Mouse (Mus musculus) heart, adult 2 months (tissue): ENCODE measurements around the gene Atg9a. TPM values are rescaled to one million over a fixed set of nuclear protein-coding genes. Genes with fewer than 3 reads are reported as not detected.
"Not testable (repeated sequence)": the region's sequence is repeated elsewhere in the genome, so short reads cannot be mapped to it uniquely, and the experiment has no call there.

Source experiments
- DNase-seq, 2 experiments: peaks; one replicate each; pipeline ENCODE4 v3.0.0; 2021
- H3K27ac ChIP-seq: fragments of 200-600 bp; 2 replicates; pipeline ENCODE4 v1.8.1; 2022
- H3K27me3 ChIP-seq: fragments of 200-500 bp; 2 replicates; pipeline ENCODE4 v1.6.1; 2012; ENCODE audit warnings: mild to moderate bottlenecking, low read length, inconsistent platforms, mixed read lengths; ENCODE audit not compliant: control insufficient read depth, insufficient read depth
- H3K36me3 ChIP-seq: fragments of 200-500 bp; 2 replicates; pipeline ENCODE4 v1.6.1; 2012; ENCODE audit warnings: low read length, inconsistent platforms; ENCODE audit not compliant: control insufficient read depth, insufficient read depth
- H3K4me1 ChIP-seq: fragments of 200-500 bp; 2 replicates; pipeline ENCODE4 v1.6.1; 2011; ENCODE audit warnings: low read length; ENCODE audit not compliant: control insufficient read depth, insufficient read depth
- H3K4me3 ChIP-seq: fragments of 200-600 bp; 2 replicates; pipeline ENCODE4 v1.8.1; 2022
- H3K79me2 ChIP-seq: fragments of 200-500 bp; replicated peaks from 2 replicates; pipeline ENCODE4 v1.6.1; 2012; ENCODE audit warnings: mild to moderate bottlenecking, inconsistent platforms, low read length, moderate library complexity, mixed read lengths; ENCODE audit not compliant: control insufficient read depth, insufficient read depth
- H3K9ac ChIP-seq: fragments of 200-500 bp; 2 replicates; pipeline ENCODE4 v1.6.1; 2012; ENCODE audit warnings: low read depth, mild to moderate bottlenecking, control low read depth, inconsistent platforms, low read length, mixed read lengths
- CTCF ChIP-seq: fragments of 200-600 bp; IDR thresholded peaks from 2 replicates; pipeline ENCODE4 v1.8.1; 2022; ENCODE audit warnings: antibody characterized with exemption, mild to moderate bottlenecking, moderate library complexity
- EP300 ChIP-seq: fragments of 200-500 bp; IDR thresholded peaks from 2 replicates; pipeline ENCODE4 v1.6.1; 2011; ENCODE audit warnings: low read depth, low read length, control low read depth; ENCODE audit not compliant: insufficient read depth
- POLR2A ChIP-seq: fragments of 200-500 bp; IDR thresholded peaks from 2 replicates; pipeline ENCODE4 v1.6.1; 2011; ENCODE audit warnings: mild to moderate bottlenecking, low read depth, low read length, control low read depth; ENCODE audit not compliant: insufficient read depth
- WGBS: fragments of 180-500 bp; shearing (Covaris S2); methylation state at CpG from one replicate; pipeline ENCODE4 v1.1.7; 2018; 5-methylcytosine and 5-hydroxymethylcytosine counted together
- intact Hi-C: fragments of 180-260 bp; cut with DNase I; formaldehyde crosslinking; loops from one replicate; pipeline ENCODE4 v1.15.1; 2025
- long read RNA-seq: library from polyadenylated mRNA; stranded (forward); transcript quantifications from one replicate; pipeline ENCODE4 v2.0.0, GENCODE M21; 2021
- polyA plus RNA-seq: library from polyadenylated mRNA; depleted of rRNA; stranded (reverse); fragments of >200 nt; gene quantifications from 2 replicates; pipeline ENCODE4 v1.2.3, GENCODE M21; 2012; rRNA removed
- total RNA-seq, 2 experiments: library from RNA; stranded (reverse); gene quantifications; 2 replicates each; pipeline ENCODE4 v1.2.3; 2021

Atg9a gene
- total RNA-seq (10 to 100 TPM; 63.8 to 73.5 TPM), polyA plus RNA-seq (93.0 and 109 TPM in 2 replicates)
- long read RNA-seq, full-length matches to known transcripts = 54 of 91 reads
- long read RNA-seq, partial matches to known transcripts = 18 of 91 reads
- long read RNA-seq, other reads (novel, unspliced or antisense) = 19 of 91 reads

DNA sequence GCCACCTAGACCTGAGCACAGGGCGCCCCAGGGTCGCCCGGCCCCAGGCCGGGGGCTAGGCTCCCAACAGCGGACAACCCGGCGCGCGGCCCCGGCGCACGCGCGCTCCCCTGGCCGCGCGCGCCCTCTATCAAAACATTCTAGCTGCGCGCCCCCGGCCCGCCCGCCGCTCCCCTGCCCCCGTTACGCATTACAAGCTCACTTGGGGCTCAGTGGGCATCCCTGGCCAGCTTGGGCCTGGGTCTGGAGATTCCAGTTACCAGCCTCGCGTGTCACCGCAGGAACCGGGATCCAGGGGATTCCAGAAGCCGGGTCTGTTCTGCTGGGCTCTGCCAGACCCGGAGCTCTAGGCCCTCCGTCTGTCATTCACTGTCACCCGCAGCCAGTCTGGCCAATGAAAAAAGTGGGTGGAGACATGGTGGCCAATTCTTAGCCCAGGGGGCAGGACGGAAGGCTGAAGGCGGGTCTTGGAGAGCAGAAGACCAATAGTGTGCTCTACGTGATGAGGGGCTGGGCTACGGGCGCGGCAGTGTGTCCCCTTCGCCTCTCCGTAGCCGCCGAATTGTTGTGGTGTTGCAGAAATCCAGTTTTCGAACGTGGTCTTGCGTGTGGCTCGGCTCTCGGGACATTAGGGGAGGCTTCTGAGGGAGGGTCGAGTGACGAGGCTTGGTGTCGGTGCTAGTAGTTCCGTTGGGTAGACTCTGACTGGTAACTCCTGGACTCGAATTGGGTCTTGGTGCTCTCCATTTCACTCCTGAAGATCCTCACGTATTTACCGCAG lies at the start of gene Atg9a, which contains the start of gene Ankzf1:
Gene Atg9a (minus strand): TSS at position 575 of the 781 bp plus-strand sequence.
Gene Ankzf1 (plus strand): TSS at position 530 of the 781 bp plus-strand sequence.
- TF ChIP-seq EP300 (peak; percentile 68), POLR2A (peak; percentile 92), CTCF (peak; percentile 5; the same call in 1 of the 2 replicates)
- Histone ChIP-seq H3K4me3 (peak within 1 kb of the TSS; percentile 98), H3K36me3 (peaks cover 3% of the 10 kb centered on the region), H3K4me1 (peaks cover 5% of the 10 kb centered on the region), H3K27ac (peak within 1 kb of the TSS; percentile 92), H3K27me3 (no peaks in the 10 kb centered on the region), H3K9ac (peak within 1 kb of the TSS; percentile 79), H3K79me2 (peaks cover 3% of the 10 kb centered on the region; the same call in 1 of the 2 replicates)
- under 1% methylated on average over 56 of the region's 56 CpGs for WGBS
- DNase-seq = peak; percentile 93 to 98
- intact Hi-C loops = loop anchor here (1.0 to 10.0 kb wide), 6 partner anchors 12 to 243 kb away; partner anchors contain the start of genes Abcb6, Cnppd1, Dnpep and Glb1l

DNA sequence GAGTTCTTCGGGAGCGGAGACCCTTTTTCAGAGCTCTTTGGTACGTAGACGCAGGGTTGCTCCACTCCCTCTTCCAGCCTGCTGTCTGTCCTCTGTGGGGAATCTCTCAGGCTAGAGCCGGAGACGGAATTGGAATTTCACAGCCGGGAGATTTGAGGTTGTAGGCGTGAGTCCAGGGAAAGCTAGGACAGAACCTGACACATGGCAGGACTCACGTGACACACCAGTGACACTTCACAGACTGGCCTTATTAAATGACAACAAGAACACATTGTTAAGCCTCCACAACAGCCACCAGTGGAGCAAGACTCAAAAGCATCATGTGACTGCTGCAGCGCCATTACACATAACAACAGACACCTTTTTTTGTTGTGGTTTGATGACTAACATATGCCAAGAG lies 47.6 kb upstream of the Atg9a start:
- WGBS = 54% methylated on average over 10 of the region's 10 CpGs
- intact Hi-C loops = loop anchor here (5.0 kb wide), 1 partner anchor 78 kb away; the partner anchor contains the start of gene Dnpep
- Histone ChIP-seq H3K27me3 (no peaks in the 10 kb centered on the region), H3K36me3 (no peaks in the 10 kb centered on the region; the same call in 1 of the 2 replicates), H3K9ac (no peak overlapping the region), H3K4me1 (peaks cover 7% of the 10 kb centered on the region), H3K27ac (peak overlapping the region; percentile 74), H3K79me2 (no peaks in the 10 kb centered on the region), H3K4me3 (no peak overlapping the region)
- peak; percentile 84; the same call in 1 of the 2 replicates for TF ChIP-seq EP300
- no peak for TF ChIP-seq POLR2A
- peak; percentile 37 to 62 for DNase-seq

DNA sequence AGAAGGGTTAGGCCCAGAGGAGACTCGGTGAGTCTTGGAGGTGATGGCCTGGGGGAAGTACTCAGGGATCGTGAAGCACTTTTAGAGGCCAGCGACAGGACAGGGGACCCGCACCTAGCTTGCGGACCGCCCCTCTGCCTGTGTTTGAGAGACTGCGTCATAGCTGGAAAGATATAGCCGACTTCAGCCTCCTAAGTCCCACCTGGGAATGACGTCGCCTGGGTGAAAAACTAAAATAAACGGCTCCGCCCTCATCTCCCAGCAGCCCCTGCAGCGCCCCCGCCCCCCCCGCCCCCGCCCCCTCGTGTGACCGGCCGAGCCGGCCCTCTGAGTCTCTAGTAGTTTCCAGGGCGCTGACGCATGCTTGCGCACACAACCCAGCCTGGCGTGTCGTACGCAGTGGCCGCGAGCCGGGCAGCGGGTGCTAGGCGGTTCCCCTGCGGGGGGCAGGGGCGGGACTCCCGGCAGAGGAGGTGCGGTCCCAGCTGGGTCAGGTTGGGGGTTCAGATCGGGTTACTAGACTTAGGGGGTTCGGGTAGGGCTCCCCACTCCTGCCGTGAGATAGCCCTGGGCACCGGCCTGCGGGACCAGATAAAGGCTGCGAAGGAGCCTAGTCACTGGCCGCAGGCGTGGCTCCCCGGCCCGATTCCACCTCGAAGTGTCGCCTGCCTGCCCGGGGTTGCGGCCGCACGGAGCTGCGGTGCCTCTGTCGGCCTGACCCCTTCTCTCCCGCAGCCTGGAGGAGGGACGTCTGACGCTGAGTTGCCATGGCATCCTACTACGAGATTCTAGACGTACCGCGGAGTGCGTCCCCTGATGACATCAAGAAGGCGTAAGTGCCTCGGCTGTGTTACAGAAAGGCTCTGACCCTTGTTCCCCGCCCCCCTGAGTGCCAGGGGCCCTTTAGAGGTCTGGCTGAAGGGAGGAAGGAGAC lies 44.4 kb upstream of the Atg9a start, which contains the start of gene Dnajb2:
Gene Dnajb2 (plus strand): TSS at position 290 of the 934 bp plus-strand sequence.
- no peaks in the 10 kb centered on the region for H3K27me3 ChIP-seq
- H3K36me3 ChIP-seq = no peaks in the 10 kb centered on the region; the same call in 1 of the 2 replicates
- intact Hi-C loops = loop anchor here (1.0 to 5.0 kb wide), 4 partner anchors 11 to 81 kb away; partner anchors contain the start of gene Dnpep
- peak within 1 kb of the TSS; percentile 96 for H3K9ac ChIP-seq
- peak within 1 kb of the TSS; percentile 95 for H3K4me3 ChIP-seq
- DNase-seq = peak; percentile 93 to 94
- no peaks in the 10 kb centered on the region for H3K79me2 ChIP-seq
- H3K4me1 ChIP-seq = peaks cover 9% of the 10 kb centered on the region
- TF ChIP-seq POLR2A (peak; percentile 98), EP300 (peak; percentile 35; the same call in 1 of the 2 replicates), CTCF (no peak)
- peak within 1 kb of the TSS; percentile 94 for H3K27ac ChIP-seq
- under 1% methylated on average over 63 of the region's 64 CpGs for WGBS

DNA sequence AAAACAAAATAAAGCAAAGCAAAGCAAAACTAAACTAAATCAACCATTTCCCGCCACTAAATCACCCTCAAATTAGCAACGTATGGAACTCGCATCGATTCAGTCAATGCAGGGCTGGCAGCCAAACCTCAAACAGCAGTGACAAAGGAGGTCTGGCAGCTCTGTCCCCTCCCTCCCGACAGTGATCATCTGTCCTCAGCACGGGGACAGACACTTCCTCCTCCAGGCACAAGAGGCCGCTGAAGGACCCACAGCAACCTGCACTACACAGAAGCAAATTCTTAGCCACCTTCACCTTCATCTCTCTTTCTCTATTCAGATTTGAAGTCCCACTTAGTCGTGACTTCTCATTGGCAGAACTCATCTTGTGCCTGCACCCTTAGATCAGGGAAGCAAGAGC lies 42.6 kb upstream of the Atg9a start:
- H3K9ac ChIP-seq = peak overlapping the region; percentile 46; the same call in 1 of the 2 replicates

DNA sequence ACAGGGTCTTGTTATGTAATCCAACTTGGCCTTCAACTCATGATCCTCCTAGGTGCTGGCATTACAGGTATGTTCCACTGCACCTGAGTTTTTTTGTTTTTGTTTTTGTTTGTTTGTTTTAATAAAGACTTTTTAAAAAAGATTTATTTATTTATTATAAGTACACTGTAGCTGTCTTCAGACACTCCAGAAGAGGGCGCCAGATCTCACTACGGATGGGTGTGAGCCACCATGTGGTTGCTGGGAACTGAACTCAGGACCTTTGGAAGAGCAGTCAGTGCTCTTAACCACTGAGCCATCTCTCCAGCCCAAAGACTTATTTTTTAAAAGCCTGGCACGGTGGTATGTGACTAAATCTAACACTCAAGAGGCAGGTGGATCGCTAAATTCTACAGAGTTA lies 40.5 kb upstream of the Atg9a start:
- TF ChIP-seq CTCF = peak; percentile 39
- H3K79me2 ChIP-seq, H3K27ac ChIP-seq, H3K9ac ChIP-seq, intact Hi-C loops, H3K27me3 ChIP-seq, H3K4me3 ChIP-seq, H3K4me1 ChIP-seq, DNase-seq, H3K36me3 ChIP-seq: not testable (repeated sequence)
- 64% methylated on average over 4 of the region's 4 CpGs for WGBS

More for the DNA sequence above, 42.6 kb upstream of the Atg9a start:
- Histone ChIP-seq H3K27ac (peak overlapping the region; percentile 36), H3K4me3 (no peak overlapping the region), H3K27me3 (no peaks in the 10 kb centered on the region), H3K4me1 (peaks cover 9% of the 10 kb centered on the region), H3K79me2 (no peaks in the 10 kb centered on the region), H3K36me3 (no peaks in the 10 kb centered on the region; the same call in 1 of the 2 replicates)
- peak; percentile 76 to 79 for DNase-seq
- TF ChIP-seq POLR2A = peak; percentile 19; the same call in 1 of the 2 replicates
- peak; percentile 92 for TF ChIP-seq CTCF
- TF ChIP-seq EP300 = peak; percentile 69
- intact Hi-C loops = loop anchor here (2.0 to 5.0 kb wide), 2 partner anchors 24 to 83 kb away; partner anchors contain the start of genes Dnpep, Glb1l and Stk16
- under 1% methylated on average over 8 of the region's 8 CpGs for WGBS
